Mouse (Mus musculus) liver, adult 2 months (tissue): Measurements from ENCODE around the gene Dnaja2.

Experiments
- CTCF ChIP-seq: fragments of 200-500 bp; IDR thresholded peaks from 2 replicates; pipeline ENCODE4 v1.5.1; 2011; ENCODE audit warnings: low read depth, low read length, control low read depth
- POLR2A ChIP-seq: fragments of 200-500 bp; IDR thresholded peaks from 2 replicates; pipeline ENCODE4 v1.6.1; 2011; ENCODE audit warnings: low read length, control low read depth; ENCODE audit not compliant: insufficient read depth; ENCODE audit errors: extremely low read depth

DNA sequence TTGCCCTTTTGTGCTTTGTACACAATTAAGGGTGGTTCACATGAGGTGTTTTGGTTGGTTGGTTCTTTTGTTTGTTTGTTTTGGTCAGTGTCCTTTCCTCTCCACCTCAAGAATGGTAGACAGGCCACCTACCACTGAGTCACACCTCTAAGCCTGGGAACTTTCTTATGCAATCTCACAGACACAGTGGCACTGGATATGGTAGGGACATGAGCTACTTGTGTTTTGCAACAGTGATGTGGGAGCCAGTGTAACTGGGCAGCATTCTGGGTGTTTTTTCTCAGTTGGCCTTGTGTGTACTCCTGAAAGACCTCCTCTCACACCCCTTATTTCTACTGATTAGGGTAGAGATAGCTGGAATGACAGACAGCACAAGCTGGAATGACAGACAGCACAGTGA lies 66.5 kb downstream of the Dnaja2 start:
- TF ChIP-seq CTCF (no peak), POLR2A (no peak)
